Mouse (Mus musculus): ENCODE results near the gene Wwox.

The Wwox gene

GRCm38 (mm10) chr8:115208415-115209192 is 769.1 kb downstream of the Wwox start:
- peak; percentile 24 for DNase-seq (ENCODE audit: low read depth, low spot score)

DNA sequence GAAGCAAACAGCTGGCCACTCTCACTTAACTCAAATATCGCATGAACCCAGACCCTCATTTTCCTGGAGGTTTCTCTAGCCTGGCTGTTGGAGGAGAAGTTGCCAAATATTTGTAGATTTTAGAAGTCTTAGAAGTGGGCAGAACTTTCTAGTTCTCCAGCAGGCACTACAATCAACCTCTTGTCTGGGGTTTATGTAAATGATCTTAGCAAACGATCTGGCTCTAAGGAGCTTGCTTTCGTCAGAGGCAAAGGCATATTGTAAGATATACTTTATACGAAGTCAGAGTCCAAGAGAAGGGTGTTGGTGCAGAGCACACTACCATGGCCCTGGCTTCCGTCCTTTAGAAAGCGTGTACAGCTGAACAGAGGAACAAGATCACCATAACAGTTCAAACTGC is 770.6 kb downstream of the Wwox start:
- DNase-seq (ENCODE audit: low read depth, low spot score) = no peak

DNA sequence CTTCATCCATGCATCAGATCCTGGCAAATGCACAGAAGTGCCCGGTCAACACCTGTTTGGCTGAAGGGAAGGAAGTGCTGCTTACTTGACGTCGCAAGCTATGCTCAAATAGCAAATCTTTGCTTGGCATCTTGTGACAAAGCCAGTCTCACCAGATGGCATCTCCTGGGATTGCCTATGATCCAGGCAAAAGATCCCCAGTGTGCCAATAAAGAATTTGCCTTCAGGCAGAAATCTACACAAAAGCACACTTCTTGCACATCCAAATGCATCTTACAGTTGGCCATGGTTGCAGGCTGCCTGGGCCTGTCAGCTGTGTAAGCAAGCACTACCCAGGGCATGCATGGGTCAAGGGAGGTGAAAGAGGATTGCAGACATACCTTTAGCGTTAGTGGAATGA is 773.7 kb downstream of the Wwox start:
- no peak for DNase-seq (ENCODE audit: low read depth, low spot score)

- no peak for DNase-seq (ENCODE audit: low read depth, low spot score)
These were observed 775.4 kb downstream of the Wwox start for GRCm38 (mm10) chr8:115214870-115215269.

- no peak for DNase-seq (ENCODE audit: low read depth, low spot score)
These were observed 777.3 kb downstream of the Wwox start for GRCm38 (mm10) chr8:115216801-115217200.

- DNase-seq (ENCODE audit: low read depth, low spot score) = no peak
These were observed 783.1 kb downstream of the Wwox start for GRCm38 (mm10) chr8:115222545-115222944.

- DNase-seq (ENCODE audit: low read depth, low spot score) = no peak
These were observed 787.5 kb downstream of the Wwox start for GRCm38 (mm10) chr8:115226781-115227583.

DNA sequence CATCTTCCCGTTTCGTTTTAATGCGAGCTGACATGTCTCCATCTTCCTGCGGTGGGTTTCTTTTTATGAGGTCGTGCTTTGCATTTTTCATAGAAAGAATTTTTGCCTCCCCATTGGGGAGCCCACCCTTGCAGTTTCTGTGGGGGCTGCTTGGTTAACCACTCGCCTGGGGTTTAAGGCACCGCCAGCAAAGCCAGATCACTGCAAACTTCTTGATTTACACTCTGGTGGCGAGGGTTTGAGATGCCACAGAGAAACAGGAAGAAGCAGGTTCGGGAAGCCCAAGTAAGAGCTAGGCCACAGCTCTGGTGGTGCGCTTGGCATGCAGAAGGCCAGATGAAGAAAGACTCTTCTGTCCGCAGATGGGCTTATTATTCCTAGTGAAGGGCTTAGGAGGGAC is 789.4 kb downstream of the Wwox start:
- no peak for DNase-seq (ENCODE audit: low read depth, low spot score)

DNA sequence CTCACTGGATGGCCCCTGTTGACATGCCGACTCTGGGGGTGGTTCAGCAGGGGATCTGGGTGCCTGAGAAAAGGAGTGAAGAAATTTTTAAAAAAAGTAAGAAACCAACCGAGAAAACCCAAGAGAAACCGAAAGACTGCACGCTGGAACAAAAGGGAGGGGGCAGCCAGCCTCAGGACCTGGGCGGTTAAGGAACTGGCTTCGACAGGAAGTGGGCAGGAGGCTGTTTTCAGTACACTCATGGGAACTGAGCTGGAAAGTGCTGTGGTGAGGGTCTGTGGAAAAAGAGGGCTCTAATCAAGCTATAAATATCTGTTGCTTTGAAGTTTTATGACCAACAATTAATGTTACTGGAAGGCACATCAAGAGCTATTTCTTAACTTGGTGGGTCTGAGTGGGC is 794.6 kb downstream of the Wwox start:
- DNase-seq (ENCODE audit: low read depth, low spot score) = no peak

DNA sequence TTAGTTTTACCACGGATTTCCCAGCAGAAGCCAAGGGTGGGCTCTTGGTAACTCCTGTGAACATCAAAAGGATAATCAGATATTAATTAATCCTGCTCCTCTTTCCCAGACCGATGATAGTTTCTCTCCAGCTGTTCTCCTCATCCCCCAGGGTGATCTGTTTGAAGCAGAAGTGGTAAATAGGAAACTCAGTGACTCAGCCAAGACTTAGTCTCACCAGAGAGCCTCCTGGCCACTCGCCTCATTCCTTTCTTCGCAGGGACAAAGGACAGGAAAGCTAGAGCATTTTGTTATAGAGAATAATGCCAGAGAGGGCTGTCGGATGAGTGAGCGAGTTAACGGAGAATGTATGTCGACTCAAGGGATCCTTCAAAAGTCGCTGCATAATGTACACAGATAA is 798.1 kb downstream of the Wwox start:
- DNase-seq (ENCODE audit: low read depth, low spot score) = no peak

DNA sequence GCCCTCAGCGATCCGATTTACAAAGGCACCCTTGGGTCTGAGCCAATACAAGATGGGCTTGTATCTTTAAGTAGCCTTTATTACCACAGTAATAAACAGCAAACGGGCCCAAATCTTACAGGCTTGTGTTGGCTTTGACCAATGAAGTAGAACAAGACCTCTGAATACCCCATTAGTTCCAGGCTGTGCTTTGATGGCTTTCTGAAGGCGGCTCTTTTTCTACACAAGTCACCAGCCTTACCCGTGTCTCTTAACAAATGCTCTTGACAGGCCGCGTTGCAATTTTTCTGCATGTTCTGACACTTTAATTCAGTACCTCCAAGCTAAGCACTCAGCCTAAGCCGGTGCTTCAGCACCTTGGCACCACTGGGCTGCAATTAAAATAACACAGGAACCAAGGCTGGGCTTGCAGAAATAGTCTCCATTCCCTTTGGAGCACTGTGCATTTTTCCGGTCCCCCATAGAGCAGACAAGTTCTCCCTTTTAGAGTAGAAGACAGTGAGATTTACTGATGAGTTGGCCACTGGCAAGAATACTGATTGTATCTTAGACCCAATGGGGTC is 804.1 kb downstream of the Wwox start:
- no peak for DNase-seq (ENCODE audit: low read depth, low spot score)

DNA sequence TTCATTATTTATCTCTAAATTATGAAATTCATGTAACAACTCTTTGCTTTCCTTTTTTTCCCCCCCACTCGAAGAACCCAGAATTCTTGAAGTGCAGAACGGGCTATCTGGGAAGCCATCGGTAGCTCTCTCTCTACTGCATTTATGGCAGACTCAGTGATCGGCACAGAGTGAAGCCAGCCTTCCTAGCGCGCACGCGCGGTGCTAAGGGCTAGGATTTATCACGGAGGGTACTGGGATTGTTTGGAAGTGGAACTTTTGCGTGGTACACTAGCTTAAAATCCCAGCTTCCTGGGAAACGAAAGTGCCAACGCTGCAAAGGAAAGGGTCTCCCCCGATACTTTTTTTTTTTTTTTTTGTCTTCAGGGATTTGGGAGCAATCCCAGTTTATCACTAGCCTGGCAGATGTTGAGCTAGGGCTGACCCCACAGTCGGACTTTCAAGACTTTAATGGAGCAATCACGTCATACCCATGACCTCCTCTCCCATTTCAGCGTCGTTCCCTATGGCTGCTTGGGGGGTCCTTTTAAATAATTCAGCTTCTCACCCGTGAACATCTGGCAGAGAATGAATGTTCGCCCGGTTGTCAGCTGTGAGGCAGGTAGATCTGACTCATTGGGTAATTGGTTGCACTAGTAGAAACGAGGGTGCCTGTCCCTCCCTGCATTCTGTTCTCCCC is 810.4 kb downstream of the Wwox start:
- no peak for DNase-seq (ENCODE audit: low read depth, low spot score)

- no peak for DNase-seq (ENCODE audit: low read depth, low spot score)
These were observed 816.1 kb downstream of the Wwox start for GRCm38 (mm10) chr8:115255550-115255949.

DNA sequence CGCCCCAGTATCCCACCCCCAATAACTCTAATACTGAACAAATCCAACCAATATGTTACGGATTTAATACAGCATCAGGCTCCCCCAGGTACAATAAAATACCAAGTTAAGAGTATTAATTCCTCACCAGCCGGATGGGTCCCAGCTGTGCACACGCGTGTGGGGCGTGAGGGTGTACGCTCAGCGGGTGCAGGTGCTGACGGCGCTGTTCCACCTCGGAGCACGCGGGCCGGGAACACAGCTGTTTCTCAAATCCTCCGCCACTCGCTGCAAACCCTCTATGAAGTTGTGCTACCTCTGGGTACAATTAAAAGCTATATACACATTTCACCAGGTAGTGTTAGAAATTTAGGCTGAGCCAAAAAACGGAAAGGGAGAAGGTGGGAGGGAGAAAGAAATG is 818.0 kb downstream of the Wwox start:
- no peak for DNase-seq (ENCODE audit: low read depth, low spot score)

GRCm38 (mm10) chr8:115259806-115260205 is 820.4 kb downstream of the Wwox start:
- DNase-seq (ENCODE audit: low read depth, low spot score) = no peak

- no peak for DNase-seq (ENCODE audit: low read depth, low spot score)
These were observed 827.7 kb downstream of the Wwox start for GRCm38 (mm10) chr8:115267196-115267595.

DNA sequence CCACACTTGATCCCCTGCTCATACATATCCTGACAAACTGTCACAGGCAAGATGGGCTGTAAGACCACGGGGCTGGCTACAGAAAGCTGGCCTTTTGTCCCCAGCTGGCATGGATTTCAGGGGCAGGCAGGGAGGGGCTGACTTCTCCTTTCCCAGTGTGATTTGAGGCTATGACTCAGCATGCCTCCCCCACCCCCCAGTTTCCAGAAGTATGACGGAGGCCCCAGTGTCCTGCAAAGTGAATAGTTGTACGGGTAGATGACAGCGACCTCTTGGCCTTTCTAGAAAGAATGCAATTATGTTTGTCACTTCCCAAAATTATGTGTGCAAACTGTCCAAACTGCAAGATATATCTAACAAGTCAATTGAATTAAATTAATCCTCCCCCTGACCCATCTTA is 830.1 kb downstream of the Wwox start:
- DNase-seq (ENCODE audit: low read depth, low spot score) = no peak

DNA sequence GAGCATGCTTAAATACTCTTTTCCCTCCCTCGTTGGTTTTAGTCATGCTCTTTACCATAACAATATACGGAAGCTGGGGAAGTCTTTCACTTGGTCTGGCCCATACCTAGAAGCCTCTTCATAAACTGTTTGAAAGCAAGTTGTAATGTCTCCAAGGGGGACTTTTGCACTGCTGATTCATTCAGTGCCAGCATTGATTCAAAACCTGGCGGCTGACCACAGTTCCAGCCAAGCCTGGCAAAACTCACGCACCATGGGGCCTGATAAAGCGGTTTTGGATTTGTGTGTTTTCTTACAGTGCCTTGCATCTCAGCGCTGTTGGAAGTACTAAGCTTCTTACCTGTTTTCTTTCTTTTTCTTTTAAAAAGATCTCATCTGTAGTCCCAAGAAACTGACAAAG is 834.5 kb downstream of the Wwox start:
- DNase-seq (ENCODE audit: low read depth, low spot score) = no peak

- DNase-seq (ENCODE audit: low read depth, low spot score) = no peak
These were observed 836.8 kb downstream of the Wwox start for GRCm38 (mm10) chr8:115276281-115276680.

DNA sequence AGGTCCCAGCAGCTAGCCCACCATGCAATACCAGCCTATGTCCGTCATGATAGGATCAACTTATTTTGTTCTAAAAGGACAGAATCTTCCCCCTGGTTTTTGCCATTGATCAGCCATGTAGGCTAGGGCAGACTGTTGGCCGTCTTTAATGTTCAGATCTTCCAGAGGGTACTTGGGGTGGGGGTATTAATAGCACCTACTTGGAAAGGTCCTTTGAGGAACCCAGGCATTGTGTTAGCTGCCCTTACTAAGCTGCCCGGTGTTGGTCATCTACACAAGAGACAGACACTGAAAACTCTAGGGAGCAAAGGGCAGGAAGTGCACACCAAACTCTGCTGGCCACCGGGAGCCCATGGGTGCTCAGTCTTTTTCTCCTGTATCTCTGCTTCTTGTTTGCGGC is 838.8 kb downstream of the Wwox start:
- DNase-seq (ENCODE audit: low read depth, low spot score) = no peak

DNA sequence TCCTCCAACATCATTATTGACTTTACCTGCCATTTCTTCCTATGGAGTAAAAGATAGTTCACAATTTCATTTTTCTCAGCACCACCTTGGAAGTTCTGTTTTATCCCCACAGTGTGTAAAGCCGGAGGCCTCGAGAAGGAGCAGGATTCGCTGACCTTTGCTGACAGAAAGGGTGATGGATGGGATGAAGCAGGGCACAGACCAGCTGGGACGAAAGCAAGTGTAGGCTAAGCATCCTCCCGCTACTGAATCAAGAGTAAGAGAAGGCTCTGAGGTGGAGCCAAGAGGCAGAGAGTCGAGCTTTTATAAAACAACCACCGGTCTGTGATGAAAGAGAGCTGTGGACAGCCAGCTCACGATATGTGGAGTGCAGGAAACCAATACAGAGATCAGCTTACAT is 850.8 kb downstream of the Wwox start:
- no peak for DNase-seq (ENCODE audit: low read depth, low spot score)

- DNase-seq (ENCODE audit: low read depth, low spot score) = no peak
These were observed 857.3 kb downstream of the Wwox start for GRCm38 (mm10) chr8:115296760-115297159.

All from embryo, embryonic 11.5 days (tissue).